Mouse (Mus musculus) gonadal fat pad, adult 2 months (tissue): Measurements from ENCODE around the gene Ccl2. TPM values are rescaled to one million over a fixed set of nuclear protein-coding genes. Genes with fewer than 3 reads are reported as not detected.

Experiments
- polyA plus RNA-seq: library from polyadenylated mRNA; depleted of rRNA; stranded (reverse); fragments of >200 nt; gene quantifications from 2 replicates; pipeline ENCODE4 v1.2.3, GENCODE M21; 2012; rRNA removed

Ccl2 gene
- polyA plus RNA-seq, 1 experiment = 31.9 TPM

Other genes starting within 250 kb of the Ccl2 start
- 0.08 TPM in 1 of 2 replicates, not detected in the other for gene 5530401A14Rik, start 174.9 kb upstream of the Ccl2 start, polyA plus RNA-seq
- gene Asic2, start 67.1 kb upstream of the Ccl2 start, polyA plus RNA-seq = 2.3 and 3.2 TPM in 2 replicates
- not detected in 2 replicates for gene Gm17268, start 3.0 kb downstream of the Ccl2 start, polyA plus RNA-seq
- 1.2 and 7.8 TPM in 2 replicates for gene Ccl7, start 10.1 kb downstream of the Ccl2 start, polyA plus RNA-seq
- 20.1 and 29.9 TPM in 2 replicates for gene Ccl11, start 22.3 kb downstream of the Ccl2 start, polyA plus RNA-seq
- 6.5 and 18.0 TPM in 2 replicates for gene Ccl12, start 66.3 kb downstream of the Ccl2 start, polyA plus RNA-seq
- gene Ccl8, start 79.6 kb downstream of the Ccl2 start, polyA plus RNA-seq = 8.0 and 26.7 TPM in 2 replicates